14 mouse cellular contexts compared by ENCODE assay signal in genomic region chr11:105557285-105557684, GRCm38 (mm10). TPM values are rescaled to one million over a fixed set of nuclear protein-coding genes. Genes with fewer than 3 reads are reported as not detected.
DNase-seq lines count a peak whose midpoint lies in the region; ATAC-seq lines count a peak whose summit lies in the region.
"Had no signal": no experiment of that assay in that cellular context is flagged by ENCODE, and none has a peak within 500 bp of the region (broad histone marks: within the 10 kb centered on the region; RNA-seq: fewer than 3 reads in every experiment).

No protein-coding gene starts in this region.

- H3K27ac ChIP-seq in forebrain, embryonic 11.5 days (ENCODE audit: low read depth, low read length), result no peak overlapping the region
- no peak overlapping the region for H3K27ac ChIP-seq in forebrain, embryonic 10.5 days
- H3K27ac ChIP-seq in midbrain, embryonic 10.5 days (replicated peaks), result 0 out of 2 replicates have a peak overlapping the region, but pooled peaks have one; percentile 57
- no peak overlapping the region for H3K27ac ChIP-seq in liver, embryonic 11.5 days (ENCODE audit: low read depth, low read length)
- H3K27ac ChIP-seq: limb, embryonic 13.5 days had no signal

- ATAC-seq in forebrain, embryonic 11.5 days (replicated peaks; ENCODE audit: low FRiP score), result 0 out of 2 replicates have a peak, but pooled peaks have one; percentile 51
- ATAC-seq in liver, embryonic 11.5 days (replicated peaks; ENCODE audit: low FRiP score), result no peak
- ATAC-seq: intestine, embryonic 16.5 days had no signal

- no peak overlapping the region for H3K4me3 ChIP-seq in forebrain, embryonic 11.5 days (ENCODE audit: low read depth, low read length)
- H3K4me3 ChIP-seq in forebrain, embryonic 10.5 days, result no peak overlapping the region
- no peak overlapping the region for H3K4me3 ChIP-seq in midbrain, embryonic 10.5 days
- H3K4me3 ChIP-seq in liver, embryonic 11.5 days (ENCODE audit: low read depth, low read length), result no peak overlapping the region
- H3K4me3 ChIP-seq: limb, embryonic 13.5 days had no signal

- H3K27me3 ChIP-seq in forebrain, embryonic 11.5 days (ENCODE audit: control insufficient read depth, insufficient read depth, low read length), result no peaks in the 10 kb centered on the region
- no peaks in the 10 kb centered on the region for H3K27me3 ChIP-seq in forebrain, embryonic 10.5 days (ENCODE audit: poor library complexity, severe bottlenecking)
- no peaks in the 10 kb centered on the region for H3K27me3 ChIP-seq in midbrain, embryonic 10.5 days (ENCODE audit: low read depth, poor library complexity, severe bottlenecking)
- no peaks in the 10 kb centered on the region; the same call in 1 of the 2 replicates for H3K27me3 ChIP-seq in liver, embryonic 11.5 days (replicated peaks; ENCODE audit: control insufficient read depth, insufficient read depth, low read length)
- H3K27me3 ChIP-seq: limb, embryonic 13.5 days had no signal

- H3K4me1 ChIP-seq in forebrain, embryonic 11.5 days (replicated peaks; ENCODE audit: control insufficient read depth, insufficient read depth, low read length), result no peaks in the 10 kb centered on the region
- peaks cover 10% of the 10 kb centered on the region for H3K4me1 ChIP-seq in forebrain, embryonic 10.5 days
- H3K4me1 ChIP-seq in midbrain, embryonic 10.5 days, result peaks cover 23% of the 10 kb centered on the region
- H3K4me1 ChIP-seq in liver, embryonic 11.5 days (replicated peaks; ENCODE audit: control insufficient read depth, insufficient read depth, low read length), result peaks cover 7% of the 10 kb centered on the region

- no peak overlapping the region for H3K9ac ChIP-seq in forebrain, embryonic 11.5 days (ENCODE audit: low read length)
- H3K9ac ChIP-seq in liver, embryonic 11.5 days (ENCODE audit: low read depth, low read length), result no peak overlapping the region
- H3K9ac ChIP-seq: limb, embryonic 13.5 days had no signal

- no peak overlapping the region for H3K4me2 ChIP-seq in forebrain, embryonic 11.5 days (ENCODE audit: low read depth, low read length, severe bottlenecking)
- no peak overlapping the region for H3K4me2 ChIP-seq in liver, embryonic 11.5 days
- H3K4me2 ChIP-seq: limb, embryonic 13.5 days had no signal

- 69% methylated on average over 8 of the region's 8 CpGs for WGBS in forebrain, embryonic 11.5 days
- 87% methylated on average over 8 of the region's 8 CpGs for WGBS in forebrain, embryonic 10.5 days
- 77% methylated on average over 8 of the region's 8 CpGs for WGBS in midbrain, embryonic 10.5 days
- WGBS in liver, embryonic 11.5 days, result 79% methylated on average over 8 of the region's 8 CpGs

- H3K9me3 ChIP-seq in forebrain, embryonic 11.5 days (ENCODE audit: control insufficient read depth, low read length), result no peaks in the 10 kb centered on the region
- H3K9me3 ChIP-seq in forebrain, embryonic 10.5 days, result no peaks in the 10 kb centered on the region
- H3K9me3 ChIP-seq in midbrain, embryonic 10.5 days (replicated peaks), result no peaks in the 10 kb centered on the region
- no peaks in the 10 kb centered on the region for H3K9me3 ChIP-seq in liver, embryonic 11.5 days (ENCODE audit: control insufficient read depth, low read length)
- H3K9me3 ChIP-seq: limb, embryonic 13.5 days had no signal

- DNase-seq in forebrain, embryonic 11.5 days (ENCODE audit: low spot score), result no peak
- no peak for DNase-seq in forebrain, embryonic 10.5 days (ENCODE audit: extremely low spot score, low spot score)
- DNase-seq in right cerebral cortex, postnatal 4 days, result peak; percentile 8
- no peak for DNase-seq in right cerebral cortex, postnatal 14 days
- DNase-seq in midbrain, embryonic 10.5 days (ENCODE audit: low spot score), result peak; percentile 31
- no peak for DNase-seq in cerebellum, adult 9-10 months
- DNase-seq in liver, embryonic 11.5 days (ENCODE audit: low spot score), result no peak
- DNase-seq in layer of hippocampus, adult 9-11 months, result no peak
- DNase-seq: adrenal gland, postnatal 10 days; heart, postnatal 10 days; kidney, postnatal 36 days; lung, postnatal 4 days had no signal

- H3K36me3 ChIP-seq in forebrain, embryonic 11.5 days (ENCODE audit: control insufficient read depth, insufficient read depth, low read length), result no peaks in the 10 kb centered on the region
- no peaks in the 10 kb centered on the region for H3K36me3 ChIP-seq in forebrain, embryonic 10.5 days (replicated peaks)
- H3K36me3 ChIP-seq in midbrain, embryonic 10.5 days, result no peaks in the 10 kb centered on the region
- H3K36me3 ChIP-seq in liver, embryonic 11.5 days (ENCODE audit: control insufficient read depth, insufficient read depth, low read length), result no peaks in the 10 kb centered on the region
- H3K36me3 ChIP-seq: limb, embryonic 13.5 days had no signal

RNA-seq across cellular contexts. Expression of gene Tanc2, which starts 32.5 kb away (rescaled TPM):
- 13.9 and 17.7 TPM in 2 replicates for polyA plus RNA-seq in forebrain, embryonic 11.5 days (2014; fragmentation: Nextera tagmentation; extraction: Ambion mirVana)
- 4.2 and 5.7 TPM in 2 replicates for polyA plus RNA-seq in forebrain, embryonic 10.5 days (2016; fragmentation: Nextera tagmentation; extraction: Ambion mirVana)
- 5.3 and 6.8 TPM in 2 replicates for polyA plus RNA-seq in midbrain, embryonic 10.5 days (2016; fragmentation: Nextera tagmentation; extraction: Ambion mirVana)
- 6.3 and 6.9 TPM in 2 replicates for polyA plus RNA-seq in liver, embryonic 11.5 days (2014; fragmentation: Nextera tagmentation; extraction: Ambion mirVana)

Comparison
In these comparisons a context has a peak if more than half of its experiments do, and no peak if none do; other contexts are left out.
1. DNase-seq: peak in right cerebral cortex, postnatal 4 days (single experiment) and midbrain, embryonic 10.5 days (single experiment); none in forebrain, embryonic 11.5 days (single experiment), forebrain, embryonic 10.5 days (single experiment), right cerebral cortex, postnatal 14 days (single experiment), cerebellum, adult 9-10 months (single experiment), liver, embryonic 11.5 days (single experiment) and layer of hippocampus, adult 9-11 months (single experiment).